Mouse (Mus musculus) myocyte (in vitro differentiated cells): ENCODE measurements around the gene Stac2. TPM values are rescaled to one million over a fixed set of nuclear protein-coding genes. Genes with fewer than 3 reads are reported as not detected.

Experiments
- H3K27me3 ChIP-seq: one replicate; pipeline ENCODE4 v1.6.1; 2011; ENCODE audit not compliant: control insufficient read depth, insufficient read depth, insufficient read length
- H3K36me3 ChIP-seq: one replicate; pipeline ENCODE4 v1.6.1; 2011; ENCODE audit not compliant: control insufficient read depth, insufficient read depth
- H3K4me2 ChIP-seq: one replicate; pipeline ENCODE4 v1.6.1; 2011; ENCODE audit warnings: low read depth, control low read depth
- H3K4me3 ChIP-seq: one replicate; pipeline ENCODE4 v1.5.1; 2011; ENCODE audit warnings: mild to moderate bottlenecking, control low read depth, moderate library complexity
- H3K79me2 ChIP-seq: one replicate; pipeline ENCODE4 v1.6.1; 2011; ENCODE audit not compliant: control insufficient read depth, insufficient read depth
- H3ac ChIP-seq: one replicate; pipeline ENCODE4 v1.6.1; 2011; ENCODE audit not compliant: control insufficient read depth, insufficient read length
- CEBPB ChIP-seq: IDR thresholded peaks from 2 replicates; pipeline ENCODE4 v1.6.1; 2011; ENCODE audit warnings: mild to moderate bottlenecking, moderate library complexity; ENCODE audit not compliant: poor library complexity, insufficient read depth, severe bottlenecking
- E2F4 ChIP-seq: IDR thresholded peaks from one replicate; pipeline ENCODE4 v1.6.1; 2011; ENCODE audit warnings: mild to moderate bottlenecking, control low read depth, moderate library complexity; ENCODE audit not compliant: insufficient read depth
- MAX ChIP-seq: IDR thresholded peaks from one replicate; pipeline ENCODE4 v1.6.1; 2011; ENCODE audit warnings: low read depth, mild to moderate bottlenecking, control low read depth
- MYOD1 ChIP-seq, 3 experiments: IDR thresholded peaks; one replicate each; pipeline ENCODE4 v1.6.1; 2011; ENCODE audit warnings: control low read depth in 2 of 3, low read depth in 2 of 3, mild to moderate bottlenecking in 2 of 3, moderate library complexity in 1 of 3; ENCODE audit not compliant: insufficient read length in 2 of 3, control insufficient read depth in 1 of 3
- MYOG ChIP-seq, 3 experiments: IDR thresholded peaks; one replicate each; pipeline ENCODE4 v1.6.1; 2011; ENCODE audit warnings: control low read depth in 2 of 3, low read depth in 2 of 3, mild to moderate bottlenecking in 2 of 3; ENCODE audit not compliant: insufficient read length in 2 of 3, control insufficient read depth in 1 of 3, insufficient read depth in 1 of 3
- POLR2A ChIP-seq: IDR thresholded peaks from one replicate; pipeline ENCODE4 v1.6.1; 2011; ENCODE audit warnings: low read depth, mild to moderate bottlenecking, control low read depth, moderate library complexity; ENCODE audit not compliant: insufficient read length
- POLR2AphosphoS2 ChIP-seq: IDR thresholded peaks from one replicate; pipeline ENCODE4 v1.6.1; 2011; ENCODE audit warnings: low read depth, control low read depth; ENCODE audit not compliant: insufficient read length
- REST ChIP-seq: IDR thresholded peaks from one replicate; pipeline ENCODE4 v1.6.1; 2011; ENCODE audit warnings: mild to moderate bottlenecking, control low read depth, moderate library complexity; ENCODE audit not compliant: insufficient read depth, insufficient read length
- SRF ChIP-seq: IDR thresholded peaks from one replicate; pipeline ENCODE4 v1.6.1; 2011; ENCODE audit warnings: low read depth; ENCODE audit not compliant: control insufficient read depth, insufficient read length
- TCF12 ChIP-seq: IDR thresholded peaks from one replicate; pipeline ENCODE4 v1.6.1; 2011; ENCODE audit warnings: mild to moderate bottlenecking, control low read depth; ENCODE audit not compliant: poor library complexity, insufficient read depth, severe bottlenecking
- TCF3 ChIP-seq: IDR thresholded peaks from one replicate; pipeline ENCODE4 v1.6.1; 2011; ENCODE audit warnings: low read depth, control low read depth; ENCODE audit not compliant: insufficient read length
- USF1 ChIP-seq: IDR thresholded peaks from one replicate; pipeline ENCODE4 v1.6.1; 2011; ENCODE audit warnings: low read depth, mild to moderate bottlenecking, control low read depth, moderate library complexity
- polyA plus RNA-seq: library from polyadenylated mRNA; unstranded; fragments of >200 nt; fragmentation: generic; extraction: Trizol; gene quantifications from one replicate; pipeline ENCODE4 v1.2.1, GENCODE M21; 2012; ENCODE audit warnings: missing spikeins

Stac2 gene
- polyA plus RNA-seq, 1 experiment: 41.7 TPM

DNA sequence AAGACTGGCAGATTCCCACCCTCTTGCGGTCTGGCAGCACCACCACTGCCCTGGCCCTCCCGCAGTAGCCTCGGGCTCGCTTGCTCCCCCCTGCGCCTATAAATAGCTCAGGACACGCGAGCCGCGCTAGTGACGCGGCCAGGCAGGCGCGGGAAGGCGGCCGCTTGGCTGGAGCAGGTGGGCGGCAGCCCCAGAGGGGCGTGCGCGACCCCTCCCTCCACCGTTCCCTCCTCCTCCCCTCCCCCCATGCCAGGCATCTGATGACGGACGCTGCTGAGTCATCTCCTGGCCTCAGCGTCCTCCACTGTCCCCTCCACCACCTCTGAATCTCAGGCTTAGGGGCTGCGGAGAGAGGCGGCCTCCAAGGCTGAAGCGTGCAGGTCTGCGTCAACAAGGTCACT lies 17.3 kb downstream of the Stac2 start:
- no peaks in the 10 kb centered on the region for H3K79me2 ChIP-seq

DNA sequence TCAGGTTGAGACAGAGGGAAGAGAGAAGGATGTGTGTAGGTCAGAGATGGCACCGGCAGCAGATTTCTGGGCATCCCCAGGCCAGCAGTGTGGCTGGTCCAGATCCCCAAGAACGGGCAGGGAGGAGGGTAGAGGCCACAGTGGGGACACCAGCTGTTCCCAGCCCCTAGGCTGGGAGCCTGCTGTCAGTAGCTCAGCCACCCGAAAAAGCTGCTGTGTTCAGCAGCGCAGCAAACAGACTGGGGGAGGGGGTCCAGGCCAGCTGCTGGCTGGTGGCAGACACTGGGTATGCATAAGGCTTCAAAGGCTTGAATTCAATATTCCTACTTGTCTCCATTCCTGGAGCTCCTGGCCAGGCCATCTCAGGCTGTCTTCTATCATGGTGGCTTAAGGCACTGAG lies 18.4 kb downstream of the Stac2 start:
- Histone ChIP-seq H3K4me2 (peak overlapping the region; percentile 15), H3K27me3 (no peaks in the 10 kb centered on the region), H3K4me3 (no peak overlapping the region), H3K36me3 (peaks cover 12% of the 10 kb centered on the region), H3ac (no peak overlapping the region), H3K79me2 (no peaks in the 10 kb centered on the region)
- TF ChIP-seq MYOG (IDR thresholded peaks at IDR 0.05; ENCODE audit: control insufficient read depth in 1 of 3, insufficient read depth in 1 of 3, insufficient read length in 2 of 3, low read depth in 2 of 3) (peak; percentile 39 to 81 (median 59)), POLR2AphosphoS2 (no peak), MYOD1 (IDR thresholded peaks at IDR 0.05; ENCODE audit: control insufficient read depth in 1 of 3, insufficient read length in 2 of 3, low read depth in 2 of 3) (peak in 2 of 3 experiments; percentile 29 to 73)

More for the DNA sequence above, 17.3 kb downstream of the Stac2 start:
- peak overlapping the region; percentile 79 for H3K4me2 ChIP-seq
- H3K27me3 ChIP-seq: no peaks in the 10 kb centered on the region
- no peak overlapping the region for H3ac ChIP-seq
- peaks cover 6% of the 10 kb centered on the region for H3K36me3 ChIP-seq
- H3K4me3 ChIP-seq: no peak overlapping the region
- no peak for TF ChIP-seq SRF
- TF ChIP-seq USF1: no peak
- TF ChIP-seq TCF12: no peak
- TF ChIP-seq E2F4: no peak
- TF ChIP-seq MAX: no peak
- peak in 2 of 3 experiments; percentile 6 to 73 for TF ChIP-seq MYOG (IDR thresholded peaks at IDR 0.05; ENCODE audit: control insufficient read depth in 1 of 3, insufficient read depth in 1 of 3, insufficient read length in 2 of 3, low read depth in 2 of 3)
- TF ChIP-seq REST: no peak
- TF ChIP-seq CEBPB: no peak
- TF ChIP-seq POLR2AphosphoS2: peak; percentile 79
- TF ChIP-seq MYOD1 (IDR thresholded peaks at IDR 0.05; ENCODE audit: control insufficient read depth in 1 of 3, insufficient read length in 2 of 3, low read depth in 2 of 3): peak in 2 of 3 experiments; percentile 36 to 76
- TF ChIP-seq TCF3: no peak
- TF ChIP-seq POLR2A: no peak

DNA sequence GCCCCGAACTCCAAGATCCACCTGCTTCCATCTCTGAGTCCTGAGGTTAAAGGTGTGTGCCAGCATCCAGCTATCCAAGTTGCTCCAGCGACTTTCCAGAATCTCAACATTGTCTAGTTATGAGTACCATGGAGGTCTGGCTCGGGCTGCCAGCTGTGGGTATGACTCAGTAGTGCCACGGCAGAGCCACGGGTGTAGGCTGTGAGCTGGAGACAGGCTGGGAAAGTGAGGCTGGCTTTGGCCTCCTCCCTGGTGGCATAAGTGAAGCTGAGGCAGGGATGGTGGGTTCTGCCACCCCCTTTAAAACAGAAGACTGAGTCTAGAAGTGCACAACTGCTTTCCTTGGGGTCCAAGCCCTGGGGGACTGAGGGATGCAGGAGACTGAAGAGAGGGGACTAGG lies 19.2 kb downstream of the Stac2 start:
- Histone ChIP-seq H3ac (no peak overlapping the region), H3K4me3 (no peak overlapping the region), H3K79me2 (no peaks in the 10 kb centered on the region), H3K27me3 (no peaks in the 10 kb centered on the region), H3K4me2 (peak overlapping the region; percentile 15), H3K36me3 (peaks cover 20% of the 10 kb centered on the region)
- TF ChIP-seq MYOD1 (IDR thresholded peaks at IDR 0.05; ENCODE audit: control insufficient read depth in 1 of 3, insufficient read length in 2 of 3, low read depth in 2 of 3) (peak in 1 of 3 experiments; percentile 49), TCF12 (no peak)

DNA sequence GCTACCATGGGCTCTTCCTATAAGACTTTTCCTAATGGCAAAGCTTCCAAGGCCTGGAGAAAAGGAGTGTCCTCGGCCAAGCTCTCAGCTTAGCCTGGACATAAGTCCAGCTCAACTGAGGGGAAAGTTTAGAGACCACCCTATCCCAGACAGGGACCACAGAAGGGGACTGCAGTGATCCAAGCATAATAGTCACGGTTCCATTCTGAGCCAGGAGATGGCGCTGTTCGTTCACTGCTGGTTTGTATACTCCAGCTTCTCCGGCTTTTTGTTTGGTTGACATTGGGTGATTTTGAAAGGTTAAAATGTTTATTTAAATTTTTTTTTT lies 21.9 kb downstream of the Stac2 start:
- H3K4me2 ChIP-seq: no peak overlapping the region
- TF ChIP-seq POLR2AphosphoS2 (peak; percentile 85), POLR2A (peak; percentile 51), E2F4 (no peak), REST (no peak), MYOD1 (IDR thresholded peaks at IDR 0.05; ENCODE audit: control insufficient read depth in 1 of 3, insufficient read length in 2 of 3, low read depth in 2 of 3) (no peak), TCF3 (no peak), MYOG (IDR thresholded peaks at IDR 0.05; ENCODE audit: control insufficient read depth in 1 of 3, insufficient read depth in 1 of 3, insufficient read length in 2 of 3, low read depth in 2 of 3) (no peak), SRF (no peak), TCF12 (no peak), MAX (no peak), USF1 (no peak), CEBPB (no peak)

DNA sequence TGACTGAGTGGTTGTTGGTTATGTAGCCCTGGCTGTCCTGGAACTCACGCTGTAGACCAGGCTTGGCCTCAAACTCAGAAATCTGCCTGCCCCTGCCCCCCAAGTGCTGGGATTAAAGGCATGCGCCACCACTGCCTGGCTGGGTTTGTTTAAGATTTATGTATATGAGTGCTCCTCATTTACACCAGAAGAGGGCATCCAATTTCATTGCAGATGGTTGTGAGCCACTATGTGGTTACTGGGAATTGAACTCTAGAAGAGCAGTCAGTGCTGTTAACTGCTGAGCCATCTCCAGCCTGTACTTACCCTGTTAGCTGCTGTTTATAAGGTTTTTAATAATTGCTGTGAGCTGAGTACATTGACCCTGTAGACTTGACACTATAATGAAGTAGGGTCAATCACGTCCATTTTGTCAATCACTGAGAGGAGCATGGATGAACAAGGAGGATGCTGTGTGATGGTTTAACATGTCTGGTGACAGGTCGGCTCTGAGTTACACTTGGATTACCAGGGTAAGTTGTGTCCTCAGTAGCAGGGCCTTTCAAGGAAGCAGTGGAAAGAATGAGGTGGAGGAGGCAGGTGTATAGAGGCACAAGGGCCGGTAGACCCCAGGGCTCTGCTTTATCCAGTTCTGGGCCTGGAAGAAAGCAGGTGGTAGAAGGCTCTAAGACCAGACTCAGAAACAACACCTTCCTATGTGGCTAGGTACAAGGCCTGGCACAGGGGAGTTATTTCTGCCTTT lies 22.4 kb downstream of the Stac2 start:
- Histone ChIP-seq H3K4me3 (no peak overlapping the region), H3K79me2 (peaks cover 21% of the 10 kb centered on the region), H3ac (no peak overlapping the region), H3K27me3 (no peaks in the 10 kb centered on the region), H3K36me3 (peaks cover 33% of the 10 kb centered on the region), H3K4me2 (no peak overlapping the region)
- no peak for TF ChIP-seq E2F4
- peak; percentile 57 for TF ChIP-seq POLR2AphosphoS2
- TF ChIP-seq POLR2A: peak; percentile 41

More for the DNA sequence above, 21.9 kb downstream of the Stac2 start:
- H3ac ChIP-seq: no peak overlapping the region
- H3K36me3 ChIP-seq: peaks cover 33% of the 10 kb centered on the region
- no peaks in the 10 kb centered on the region for H3K27me3 ChIP-seq
- no peak overlapping the region for H3K4me3 ChIP-seq
- peaks cover 21% of the 10 kb centered on the region for H3K79me2 ChIP-seq
